31 mouse cellular contexts compared by ENCODE assay signal in the genomic region with DNA sequence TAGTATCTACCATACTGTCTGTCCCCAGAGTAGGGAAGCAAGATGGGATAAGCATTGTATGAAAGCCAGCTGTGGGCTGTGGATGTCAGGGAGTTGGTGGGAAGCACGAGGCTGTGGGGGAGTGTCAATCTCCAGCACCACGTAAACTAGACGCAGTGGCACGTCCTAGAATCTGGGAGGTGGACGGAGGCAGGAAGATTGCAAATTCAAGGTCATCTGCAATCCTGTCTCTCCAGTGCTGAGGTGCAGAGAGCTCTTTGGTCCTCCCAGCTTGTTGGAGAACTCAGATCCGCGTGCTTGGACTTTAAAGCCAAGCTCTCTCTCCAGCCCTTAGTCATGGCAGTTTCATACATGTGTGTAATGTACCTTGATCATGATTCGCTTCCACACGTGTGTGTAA. TPM values are rescaled to one million over a fixed set of nuclear protein-coding genes. Genes with fewer than 3 reads are reported as not detected.
DNase-seq lines count a peak whose midpoint lies in the region; ATAC-seq and TF ChIP-seq lines count a peak whose summit lies in the region.
"Had no signal": no experiment of that assay in that cellular context is flagged by ENCODE, and none has a peak within 500 bp of the region (broad histone marks: within the 10 kb centered on the region; RNA-seq: fewer than 3 reads in every experiment).

No protein-coding gene starts in this region.

- peaks cover 30% of the 10 kb centered on the region for H3K4me1 ChIP-seq in heart, embryonic 11.5 days (ENCODE audit: control insufficient read depth, insufficient read depth, low read length)
- H3K4me1 ChIP-seq in hindbrain, embryonic 16.5 days (ENCODE audit: control insufficient read depth, insufficient read depth, low read depth, low read length): no peaks in the 10 kb centered on the region; the same call in 1 of the 2 replicates
- H3K4me1 ChIP-seq in hindbrain, embryonic 12.5 days: no peaks in the 10 kb centered on the region
- no peaks in the 10 kb centered on the region; the same call in 1 of the 2 replicates for H3K4me1 ChIP-seq in testis, adult 2 months (ENCODE audit: control insufficient read depth, insufficient read depth, low read length)
- H3K4me1 ChIP-seq: midbrain, embryonic 13.5 days had no signal

- no peak for ATAC-seq in heart, embryonic 11.5 days (replicated peaks; ENCODE audit: insufficient number of reproducible peaks, low FRiP score, low TSS enrichment)
- no peak for ATAC-seq in hindbrain, embryonic 16.5 days
- no peak for ATAC-seq in hindbrain, embryonic 12.5 days (ENCODE audit: low FRiP score)
- ATAC-seq: forebrain, embryonic 14.5 days; liver, embryonic 12.5 days; midbrain, embryonic 13.5 days had no signal

- H3K4me3 ChIP-seq in heart, embryonic 11.5 days (ENCODE audit: low read depth, low read length): no peak overlapping the region
- no peak overlapping the region for H3K4me3 ChIP-seq in hindbrain, embryonic 16.5 days (ENCODE audit: low read length)
- no peak overlapping the region for H3K4me3 ChIP-seq in hindbrain, embryonic 12.5 days
- H3K4me3 ChIP-seq in testis, adult 2 months (ENCODE audit: control insufficient read depth, low read depth, low read length): no peak overlapping the region
- H3K4me3 ChIP-seq: embryonic facial prominence, embryonic 13.5 days; hindbrain, embryonic 13.5 days; liver, embryonic 12.5 days; megakaryocyte, embryonic 14.5 days; midbrain, embryonic 13.5 days had no signal

- no peaks in the 10 kb centered on the region for H3K9me3 ChIP-seq in heart, embryonic 11.5 days (replicated peaks; ENCODE audit: control insufficient read depth, low read length)
- no peaks in the 10 kb centered on the region for H3K9me3 ChIP-seq in hindbrain, embryonic 16.5 days (ENCODE audit: control insufficient read depth, low read length)
- no peaks in the 10 kb centered on the region for H3K9me3 ChIP-seq in hindbrain, embryonic 12.5 days (replicated peaks)
- H3K9me3 ChIP-seq: embryonic facial prominence, embryonic 13.5 days; hindbrain, embryonic 13.5 days; liver, embryonic 12.5 days; megakaryocyte, embryonic 14.5 days; midbrain, embryonic 13.5 days had no signal

- no peak overlapping the region for H3K4me2 ChIP-seq in heart, embryonic 11.5 days
- no peak overlapping the region for H3K4me2 ChIP-seq in hindbrain, embryonic 16.5 days (ENCODE audit: low read length)
- no peak overlapping the region for H3K4me2 ChIP-seq in hindbrain, embryonic 12.5 days (replicated peaks)
- H3K4me2 ChIP-seq: embryonic facial prominence, embryonic 13.5 days; hindbrain, embryonic 13.5 days; liver, embryonic 12.5 days; midbrain, embryonic 13.5 days had no signal

- no peaks in the 10 kb centered on the region for H3K36me3 ChIP-seq in heart, embryonic 11.5 days (ENCODE audit: control insufficient read depth, insufficient read depth, low read length)
- no peaks in the 10 kb centered on the region for H3K36me3 ChIP-seq in hindbrain, embryonic 16.5 days (ENCODE audit: control insufficient read depth, insufficient read depth, low read length)
- no peaks in the 10 kb centered on the region for H3K36me3 ChIP-seq in hindbrain, embryonic 12.5 days
- no peaks in the 10 kb centered on the region for H3K36me3 ChIP-seq in testis, adult 2 months (ENCODE audit: control insufficient read depth, insufficient read depth, low read length)
- H3K36me3 ChIP-seq: hindbrain, embryonic 13.5 days; midbrain, embryonic 13.5 days had no signal

- peak overlapping the region; percentile 6; the same call in 1 of the 2 replicates for H3K9ac ChIP-seq in heart, embryonic 11.5 days (ENCODE audit: low read depth, low read length)
- no peak overlapping the region for H3K9ac ChIP-seq in hindbrain, embryonic 16.5 days (ENCODE audit: low read depth, low read length)
- H3K9ac ChIP-seq in hindbrain, embryonic 12.5 days: no peak overlapping the region
- H3K9ac ChIP-seq: embryonic facial prominence, embryonic 13.5 days; hindbrain, embryonic 13.5 days; liver, embryonic 12.5 days; midbrain, embryonic 13.5 days had no signal

- no peak for TF ChIP-seq CTCF in testis, adult 2 months (IDR thresholded peaks at IDR 0.05; ENCODE audit: control insufficient read depth, insufficient read depth, insufficient replicate concordance, low read depth, low read length)

- H3K27ac ChIP-seq in heart, embryonic 11.5 days (ENCODE audit: low read depth, low read length): peak overlapping the region; percentile 46; the same call in 1 of the 2 replicates
- H3K27ac ChIP-seq in hindbrain, embryonic 16.5 days (ENCODE audit: low read depth, low read length): 0 out of 2 replicates have a peak overlapping the region, but pooled peaks have one; percentile 12
- no peak overlapping the region for H3K27ac ChIP-seq in hindbrain, embryonic 12.5 days
- peak overlapping the region; percentile 34; the same call in 1 of the 2 replicates for H3K27ac ChIP-seq in testis, adult 2 months (ENCODE audit: control insufficient read depth, insufficient read depth, low read depth, low read length)
- H3K27ac ChIP-seq: embryonic facial prominence, embryonic 13.5 days; hindbrain, embryonic 13.5 days; liver, embryonic 12.5 days; midbrain, embryonic 13.5 days had no signal

- no peaks in the 10 kb centered on the region for H3K27me3 ChIP-seq in heart, embryonic 11.5 days (ENCODE audit: control insufficient read depth, insufficient read depth, low read length)
- H3K27me3 ChIP-seq in hindbrain, embryonic 16.5 days (replicated peaks; ENCODE audit: control insufficient read depth, insufficient read depth, low read length): no peaks in the 10 kb centered on the region
- H3K27me3 ChIP-seq in hindbrain, embryonic 12.5 days: no peaks in the 10 kb centered on the region
- H3K27me3 ChIP-seq in testis, adult 2 months (ENCODE audit: control insufficient read depth, insufficient read depth, low read length): no peaks in the 10 kb centered on the region
- H3K27me3 ChIP-seq: embryonic facial prominence, embryonic 13.5 days; hindbrain, embryonic 13.5 days; liver, embryonic 12.5 days; megakaryocyte, embryonic 14.5 days; midbrain, embryonic 13.5 days had no signal

- TF ChIP-seq POLR2A in testis, adult 2 months (IDR thresholded peaks at IDR 0.05; ENCODE audit: control insufficient read depth, low read depth, low read length): no peak

- 65% methylated on average over 9 of the region's 9 CpGs for WGBS in heart, embryonic 11.5 days (ENCODE audit: insufficient replicate concordance)
- WGBS in hindbrain, embryonic 16.5 days: 90% methylated on average over 9 of the region's 9 CpGs
- 92% methylated on average over 9 of the region's 9 CpGs for WGBS in hindbrain, embryonic 12.5 days

- DNase-seq in heart, adult 8-10 months (ENCODE audit: low spot score): no peak
- DNase-seq in testis, postnatal 10 days (ENCODE audit: low spot score): no peak
- DNase-seq in adrenal gland, adult 18-20 months (ENCODE audit: low spot score in 2 of 2): no peak
- DNase-seq in lung, postnatal 4 days: no peak
- DNase-seq: adrenal gland, adult 8-10 months; cerebellum, adult 8-10 months; cerebellum, postnatal 36 days; embryo, embryonic 11 days; gastrocnemius, postnatal 10 days; kidney, adult 2 months; kidney, postnatal 36 days; layer of hippocampus, postnatal 36 days; lung, adult 18-20 months; lung, postnatal 14 days; thymus, adult 2 months; thymus, postnatal 4 days had no signal

RNA-seq across cellular contexts. Expression of a gene that starts 36.5 kb away (rescaled TPM):
- polyA plus RNA-seq in heart, embryonic 11.5 days (2014; fragmentation: Nextera tagmentation; extraction: Ambion mirVana): 37.3 and 55.8 TPM in 2 replicates
- total RNA-seq in heart, adult 8-10 months (2022): 10 to 100 TPM; 64.1 to 87.2 (median 71.5) TPM
- polyA plus RNA-seq in hindbrain, embryonic 16.5 days (2015; fragmentation: Nextera tagmentation; extraction: Ambion mirVana): 22.7 and 23.2 TPM in 2 replicates
- 49.0 and 49.1 TPM in 2 replicates for polyA plus RNA-seq in hindbrain, embryonic 12.5 days (2016; fragmentation: Nextera tagmentation; extraction: Ambion mirVana)
- 156 and 195 TPM in 2 replicates for polyA plus RNA-seq in testis, adult 2 months (2012; rRNA removed)
- 100 to 1,000 TPM in 1 of 2 experiments, 10 to 100 TPM in 1; 97.5 to 102 TPM for total RNA-seq in adrenal gland, adult 18-20 months (2021)

RNA-seq across cellular contexts. Expression of a gene that starts 45.2 kb away (rescaled TPM):
- 0.27 and 0.77 TPM in 2 replicates for polyA plus RNA-seq in heart, embryonic 11.5 days (2014; fragmentation: Nextera tagmentation; extraction: Ambion mirVana)
- total RNA-seq in heart, adult 8-10 months (2022): not detected
- polyA plus RNA-seq in hindbrain, embryonic 16.5 days (2015; fragmentation: Nextera tagmentation; extraction: Ambion mirVana): 5.6 and 8.3 TPM in 2 replicates
- 2.0 and 2.3 TPM in 2 replicates for polyA plus RNA-seq in hindbrain, embryonic 12.5 days (2016; fragmentation: Nextera tagmentation; extraction: Ambion mirVana)
- polyA plus RNA-seq in testis, adult 2 months (2012; rRNA removed): 10.0 and 10.7 TPM in 2 replicates
- 1 to 10 TPM; 1.1 to 2.6 TPM for total RNA-seq in adrenal gland, adult 18-20 months (2021)
- total RNA-seq: gastrocnemius, postnatal 10 days; granulocyte monocyte progenitor cell, adult 5-6 weeks; monocyte, adult 5-6 weeks had no signal

RNA-seq across cellular contexts. Expression of a gene that starts 45.6 kb away (rescaled TPM):
- polyA plus RNA-seq in heart, embryonic 11.5 days (2014; fragmentation: Nextera tagmentation; extraction: Ambion mirVana): 0.37 and 0.61 TPM in 2 replicates
- total RNA-seq in heart, adult 8-10 months (2022): not detected
- 2.5 TPM in 2 replicates for polyA plus RNA-seq in hindbrain, embryonic 16.5 days (2015; fragmentation: Nextera tagmentation; extraction: Ambion mirVana)
- polyA plus RNA-seq in hindbrain, embryonic 12.5 days (2016; fragmentation: Nextera tagmentation; extraction: Ambion mirVana): 0.08 and 0.35 TPM in 2 replicates
- 7.0 and 9.2 TPM in 2 replicates for polyA plus RNA-seq in testis, adult 2 months (2012; rRNA removed)
- 1 to 10 TPM in 1 of 2 experiments, under 1 TPM in 1; 0.26 to 1.2 TPM for total RNA-seq in adrenal gland, adult 18-20 months (2021)
- total RNA-seq: gastrocnemius, postnatal 10 days; monocyte, adult 5-6 weeks; neutrophil, adult 5-6 weeks had no signal
- polyA plus RNA-seq: intestine, embryonic 14.5 days; liver, embryonic 12.5 days; small intestine, adult 2 months; thymus, adult 2 months had no signal
